Mouse (Mus musculus): Measurements from ENCODE around the gene Rnd2. TPM values are rescaled to one million over a fixed set of nuclear protein-coding genes. Genes with fewer than 3 reads are reported as not detected.

The Rnd2 gene
- polyA plus RNA-seq, 1 experiment, result 11.4 TPM

DNA sequence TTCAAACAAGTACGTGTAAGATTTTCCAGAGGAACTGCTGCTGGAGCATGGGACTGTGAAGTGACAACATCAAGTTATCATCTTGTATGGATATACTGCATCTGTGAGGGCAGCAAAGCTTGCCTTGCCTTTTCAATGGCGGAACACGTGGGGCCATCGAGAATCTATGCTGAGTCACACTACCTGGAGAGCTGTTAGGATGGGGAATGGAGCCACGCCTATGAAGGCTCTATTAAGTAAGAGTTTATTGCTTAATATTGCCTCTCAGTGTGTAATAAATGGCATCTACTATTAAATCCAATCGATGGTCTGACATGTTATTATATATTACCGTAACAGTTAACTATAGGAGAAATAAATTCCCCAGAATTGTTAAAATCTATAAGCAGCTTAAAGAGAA, 42.3 kb downstream of the Rnd2 start:
- Histone ChIP-seq H3K4me3 (ENCODE audit: insufficient read depth, low read length) (no peak overlapping the region), H3K4me1 (ENCODE audit: control insufficient read depth, insufficient read depth, low read length) (no peaks in the 10 kb centered on the region), H3K27ac (ENCODE audit: insufficient read depth, low read depth, low read length) (no peak overlapping the region)
- TF ChIP-seq POLR2A (IDR thresholded peaks at IDR 0.05; ENCODE audit: borderline replicate concordance, low read depth, low read length), result no peak

DNA sequence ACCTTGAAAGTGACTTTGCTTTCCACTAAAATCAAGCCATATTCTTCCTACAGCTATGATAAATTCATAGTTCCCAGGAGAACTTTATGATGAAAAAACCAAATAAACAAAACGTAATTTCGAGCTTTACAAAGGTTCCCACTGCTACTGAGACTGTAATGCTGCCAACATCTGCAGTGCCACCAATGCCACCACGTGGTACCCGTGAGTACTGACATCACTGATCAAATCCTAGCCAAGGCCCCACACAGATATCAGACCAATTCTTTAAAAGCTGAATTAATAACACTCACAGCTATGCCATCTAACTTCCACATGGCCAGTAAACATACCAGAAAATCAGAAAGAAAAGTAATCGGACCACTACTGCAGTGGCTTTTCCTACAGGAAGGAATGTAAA, 54.1 kb downstream of the Rnd2 start:
- H3K4me3 ChIP-seq (ENCODE audit: insufficient read depth, low read length), result no peak overlapping the region
- TF ChIP-seq CTCF (IDR thresholded peaks at IDR 0.05; ENCODE audit: low read depth, low read length) (no peak), POLR2A (IDR thresholded peaks at IDR 0.05; ENCODE audit: borderline replicate concordance, low read depth, low read length) (no peak)

DNA sequence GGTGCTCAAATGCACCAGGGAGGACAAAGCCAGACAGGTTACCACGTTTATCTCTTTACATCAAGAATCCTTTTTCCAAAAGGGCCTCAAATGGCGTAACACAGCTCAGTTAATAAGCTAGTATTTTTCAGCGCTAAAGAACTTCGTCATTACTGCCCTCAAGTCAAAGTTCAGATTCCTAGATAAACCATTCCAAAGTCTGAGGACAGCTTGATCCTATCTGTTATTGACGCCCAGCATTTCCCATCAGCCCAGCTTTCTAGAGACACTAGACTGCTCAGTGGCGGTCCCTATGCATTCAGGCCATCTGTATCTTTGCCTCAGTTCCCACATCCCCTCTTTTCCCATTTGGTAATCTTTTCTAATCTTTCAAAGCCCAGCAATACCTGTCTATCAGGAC, 54.6 kb downstream of the Rnd2 start:
- Histone ChIP-seq H3K4me1 (ENCODE audit: control insufficient read depth, insufficient read depth, low read length) (peaks cover 8% of the 10 kb centered on the region), H3K4me3 (ENCODE audit: insufficient read depth, low read length) (no peak overlapping the region), H3K27ac (ENCODE audit: insufficient read depth, low read depth, low read length) (no peak overlapping the region)
- TF ChIP-seq POLR2A (IDR thresholded peaks at IDR 0.05; ENCODE audit: borderline replicate concordance, low read depth, low read length) (no peak), CTCF (IDR thresholded peaks at IDR 0.05; ENCODE audit: low read depth, low read length) (no peak)

More for the DNA sequence above, 54.1 kb downstream of the Rnd2 start:
- Histone ChIP-seq H3K4me1 (ENCODE audit: control insufficient read depth, insufficient read depth, low read length) (peaks cover 8% of the 10 kb centered on the region), H3K27ac (ENCODE audit: insufficient read depth, low read depth, low read length) (no peak overlapping the region)

Other genes with a start within 250 kb of the Rnd2 start
- gene Ezh1, start 238.5 kb upstream of the Rnd2 start, polyA plus RNA-seq (2012; ENCODE audit: insufficient read depth, insufficient read length, missing spikeins), result 48.6 and 52.5 TPM in 2 replicates
- gene Ramp2, start 219.0 kb upstream of the Rnd2 start, polyA plus RNA-seq (2012; ENCODE audit: insufficient read depth, insufficient read length, missing spikeins), result not detected in 2 replicates
- gene Vps25, start 211.3 kb upstream of the Rnd2 start, polyA plus RNA-seq (2012; ENCODE audit: insufficient read depth, insufficient read length, missing spikeins), result 111 and 114 TPM in 2 replicates
- gene Wnk4, start 204.4 kb upstream of the Rnd2 start, polyA plus RNA-seq (2012; ENCODE audit: insufficient read depth, insufficient read length, missing spikeins), result not detected in 2 replicates
- gene Cntd1, start 186.0 kb upstream of the Rnd2 start, polyA plus RNA-seq (2012; ENCODE audit: insufficient read depth, insufficient read length, missing spikeins), result 1.0 and 1.6 TPM in 2 replicates
- 60.1 and 63.3 TPM in 2 replicates for gene Coa3, start 185.9 kb upstream of the Rnd2 start, polyA plus RNA-seq (2012; ENCODE audit: insufficient read depth, insufficient read length, missing spikeins)
- 78.3 and 80.1 TPM in 2 replicates for gene Becn1, start 162.7 kb upstream of the Rnd2 start, polyA plus RNA-seq (2012; ENCODE audit: insufficient read depth, insufficient read length, missing spikeins)
- gene Psme3, start 148.8 kb upstream of the Rnd2 start, polyA plus RNA-seq (2012; ENCODE audit: insufficient read depth, insufficient read length, missing spikeins), result 48.8 and 53.2 TPM in 2 replicates
- gene Aoc2, start 139.9 kb upstream of the Rnd2 start, polyA plus RNA-seq (2012; ENCODE audit: insufficient read depth, insufficient read length, missing spikeins), result 1.1 and 1.3 TPM in 2 replicates
- gene Aoc3, start 134.4 kb upstream of the Rnd2 start, polyA plus RNA-seq (2012; ENCODE audit: insufficient read depth, insufficient read length, missing spikeins), result 0.20 TPM in 1 of 2 replicates, not detected in the other
- gene G6pc, start 97.4 kb upstream of the Rnd2 start, polyA plus RNA-seq (2012; ENCODE audit: insufficient read depth, insufficient read length, missing spikeins), result not detected in 2 replicates
- gene Aarsd1, start 47.4 kb upstream of the Rnd2 start, polyA plus RNA-seq (2012; ENCODE audit: insufficient read depth, insufficient read length, missing spikeins), result 15.4 and 17.8 TPM in 2 replicates
- gene Gm27029, start 40.2 kb upstream of the Rnd2 start, polyA plus RNA-seq (2012; ENCODE audit: insufficient read depth, insufficient read length, missing spikeins), result 3.9 and 5.3 TPM in 2 replicates
- gene Rundc1, start 39.9 kb upstream of the Rnd2 start, polyA plus RNA-seq (2012; ENCODE audit: insufficient read depth, insufficient read length, missing spikeins), result 11.4 and 12.0 TPM in 2 replicates
- gene Ptges3l, start 39.7 kb upstream of the Rnd2 start, polyA plus RNA-seq (2012; ENCODE audit: insufficient read depth, insufficient read length, missing spikeins), result 4.5 and 4.7 TPM in 2 replicates
- 519 and 718 TPM in 2 replicates for gene Rpl27, start 22.7 kb upstream of the Rnd2 start, polyA plus RNA-seq (2012; ENCODE audit: insufficient read depth, insufficient read length, missing spikeins)
- 50.6 and 58.7 TPM in 2 replicates for gene Ifi35, start 16.6 kb upstream of the Rnd2 start, polyA plus RNA-seq (2012; ENCODE audit: insufficient read depth, insufficient read length, missing spikeins)
- 180 and 202 TPM in 2 replicates for gene Vat1, start 1.2 kb downstream of the Rnd2 start, polyA plus RNA-seq (2012; ENCODE audit: insufficient read depth, insufficient read length, missing spikeins)
- gene Brca1, start 87.0 kb downstream of the Rnd2 start, polyA plus RNA-seq (2012; ENCODE audit: insufficient read depth, insufficient read length, missing spikeins), result 7.9 and 8.2 TPM in 2 replicates
- gene Nbr1, start 87.2 kb downstream of the Rnd2 start, polyA plus RNA-seq (2012; ENCODE audit: insufficient read depth, insufficient read length, missing spikeins), result 179 and 198 TPM in 2 replicates
- gene Tmem106a, start 117.2 kb downstream of the Rnd2 start, polyA plus RNA-seq (2012; ENCODE audit: insufficient read depth, insufficient read length, missing spikeins), result 407 and 510 TPM in 2 replicates
- not detected in 2 replicates for gene Gm11634, start 134.3 kb downstream of the Rnd2 start, polyA plus RNA-seq (2012; ENCODE audit: insufficient read depth, insufficient read length, missing spikeins)
- 21.2 and 22.1 TPM in 2 replicates for gene Rdm1, start 162.2 kb downstream of the Rnd2 start, polyA plus RNA-seq (2012; ENCODE audit: insufficient read depth, insufficient read length, missing spikeins)
- 0.80 and 1.9 TPM in 2 replicates for gene Arl4d, start 200.5 kb downstream of the Rnd2 start, polyA plus RNA-seq (2012; ENCODE audit: insufficient read depth, insufficient read length, missing spikeins)

All from bone marrow macrophage, adult 2 months (primary cell).